Mouse (Mus musculus) MEL (cell line): ENCODE measurements around the gene Gne. TPM values are rescaled to one million over a fixed set of nuclear protein-coding genes. Genes with fewer than 3 reads are reported as not detected.

ENCODE experiments used
- DNase-seq: peaks from one replicate; pipeline ENCODE4 v3.0.0; 2011; ENCODE audit warnings: low read depth, low spot score
- H3K27ac ChIP-seq: 2 replicates; pipeline ENCODE4 v1.5.1; 2012; ENCODE audit warnings: low read depth, mild to moderate bottlenecking, control low read depth, low read length, moderate library complexity; ENCODE audit not compliant: control insufficient read depth
- H3K27me3 ChIP-seq, 2 experiments: fragments of 150-350 bp in 1 of 2; sonication (generic) in 1 of 2; 2 replicates each; pipeline ENCODE4 v1.6.1; 2012; ENCODE audit warnings: low read length in 2 of 2, mild to moderate bottlenecking in 2 of 2, improper control_type of control experiment in 1 of 2, moderate library complexity in 1 of 2; ENCODE audit not compliant: insufficient read depth in 2 of 2, control insufficient read depth in 1 of 2
- H3K36me3 ChIP-seq, 2 experiments: 2 replicates each; pipeline ENCODE4 v1.6.1; 2012 to 2014; ENCODE audit warnings: low read length in 2 of 2, improper control_type of control experiment in 1 of 2, inconsistent platforms in 1 of 2, mild to moderate bottlenecking in 1 of 2; ENCODE audit not compliant: insufficient read depth in 2 of 2, control insufficient read depth in 1 of 2
- H3K4me1 ChIP-seq, 2 experiments: fragments of 150-350 bp in 1 of 2; sonication (generic) in 1 of 2; 2 replicates each; pipeline ENCODE4 v1.6.1; 2012; ENCODE audit warnings: low read length in 2 of 2, improper control_type of control experiment in 1 of 2, mild to moderate bottlenecking in 1 of 2; ENCODE audit not compliant: insufficient read depth in 2 of 2, control insufficient read depth in 1 of 2
- H3K4me3 ChIP-seq, 2 experiments: fragments of 150-350 bp in 1 of 2; sonication (generic) in 1 of 2; 2 replicates each; pipeline ENCODE4 v1.5.1; 2012; ENCODE audit warnings: low read depth in 2 of 2, low read length in 2 of 2, mild to moderate bottlenecking in 2 of 2, moderate library complexity in 2 of 2, control low read depth in 1 of 2, improper control_type of control experiment in 1 of 2; ENCODE audit not compliant: control insufficient read depth in 1 of 2, insufficient read depth in 1 of 2
- H3K79me2 ChIP-seq: 2 replicates; pipeline ENCODE4 v1.6.1; 2012; ENCODE audit warnings: mild to moderate bottlenecking, low read length, moderate library complexity; ENCODE audit not compliant: control insufficient read depth, poor library complexity, insufficient read depth
- H3K9ac ChIP-seq: 2 replicates; pipeline ENCODE4 v1.6.1; 2012; ENCODE audit warnings: low read depth, mild to moderate bottlenecking, control low read depth, low read length, moderate library complexity; ENCODE audit not compliant: control insufficient read depth, poor library complexity, severe bottlenecking
- H3K9me3 ChIP-seq: fragments of 150-350 bp; sonication (generic); replicated peaks from 2 replicates; pipeline ENCODE4 v1.6.1; 2012; ENCODE audit warnings: mild to moderate bottlenecking, low read length, improper control_type of control experiment, moderate library complexity; ENCODE audit not compliant: insufficient read depth
- CHD1 ChIP-seq: IDR thresholded peaks from 2 replicates; pipeline ENCODE4 v1.6.1; 2012; ENCODE audit warnings: low read depth, mild to moderate bottlenecking, inconsistent platforms, low read length, improper control_type of control experiment
- CHD2 ChIP-seq: IDR thresholded peaks from 2 replicates; pipeline ENCODE4 v1.6.1; 2011; ENCODE audit warnings: low read length, improper control_type of control experiment
- E2F4 ChIP-seq: IDR thresholded peaks from 2 replicates; pipeline ENCODE4 v1.6.1; 2011; ENCODE audit warnings: low read depth, low read length, improper control_type of control experiment, borderline replicate concordance
- ELF1 ChIP-seq: IDR thresholded peaks from 2 replicates; pipeline ENCODE4 v1.6.1; 2014; ENCODE audit warnings: low read depth, mild to moderate bottlenecking, inconsistent platforms, low read length, improper control_type of control experiment, moderate library complexity
- EP300 ChIP-seq, 2 experiments: IDR thresholded peaks; 2 replicates each; pipeline ENCODE4 v1.6.1; 2011; ENCODE audit warnings: improper control_type of control experiment in 2 of 2, low read length in 2 of 2, low read depth in 1 of 2, mild to moderate bottlenecking in 1 of 2
- ETS1 ChIP-seq: IDR thresholded peaks from 2 replicates; pipeline ENCODE4 v1.6.1; 2012; ENCODE audit warnings: low read depth, mild to moderate bottlenecking, inconsistent platforms, low read length, improper control_type of control experiment, moderate library complexity
- GABPA ChIP-seq: IDR thresholded peaks from 2 replicates; pipeline ENCODE4 v1.6.1; 2012; ENCODE audit warnings: low read depth, mild to moderate bottlenecking, inconsistent platforms, low read length, improper control_type of control experiment, moderate library complexity
- HCFC1 ChIP-seq: IDR thresholded peaks from 2 replicates; pipeline ENCODE4 v1.6.1; 2012; ENCODE audit warnings: low read depth, mild to moderate bottlenecking, inconsistent platforms, low read length, improper control_type of control experiment, moderate library complexity
- KAT2A ChIP-seq: conservative IDR thresholded peaks from 2 replicates; pipeline ENCODE4 v1.6.1; 2012; ENCODE audit warnings: low read depth, low read length, improper control_type of control experiment, inconsistent platforms
- MAFK ChIP-seq: IDR thresholded peaks from 2 replicates; pipeline ENCODE4 v1.6.1; 2011; ENCODE audit warnings: low read depth, mild to moderate bottlenecking, low read length, improper control_type of control experiment, borderline replicate concordance
- MAX ChIP-seq: IDR thresholded peaks from 2 replicates; pipeline ENCODE4 v1.6.1; 2011; ENCODE audit warnings: low read length, improper control_type of control experiment
- MEF2A ChIP-seq: IDR thresholded peaks from 2 replicates; pipeline ENCODE4 v1.6.1; 2014; ENCODE audit warnings: low read depth, mild to moderate bottlenecking, inconsistent platforms, low read length, improper control_type of control experiment; ENCODE audit not compliant: poor library complexity, insufficient replicate concordance, severe bottlenecking; ENCODE audit errors: extremely low read depth
- MYB ChIP-seq: IDR thresholded peaks from 2 replicates; pipeline ENCODE4 v1.6.1; 2011; ENCODE audit warnings: mild to moderate bottlenecking, low read depth, low read length, improper control_type of control experiment
- POLR2AphosphoS5 ChIP-seq: IDR thresholded peaks from 2 replicates; pipeline ENCODE4 v1.6.1; 2012; ENCODE audit warnings: low read depth, borderline replicate concordance, mild to moderate bottlenecking, inconsistent platforms, low read length, moderate library complexity, mixed read lengths
- RAD21 ChIP-seq: IDR thresholded peaks from 2 replicates; pipeline ENCODE4 v1.6.1; 2011; ENCODE audit warnings: mild to moderate bottlenecking, low read depth, low read length, improper control_type of control experiment
- RCOR1 ChIP-seq: IDR thresholded peaks from 2 replicates; pipeline ENCODE4 v1.6.1; 2012; ENCODE audit warnings: low read depth, mild to moderate bottlenecking, inconsistent platforms, low read length, improper control_type of control experiment
- SIN3A ChIP-seq: IDR thresholded peaks from 2 replicates; pipeline ENCODE4 v1.6.1; 2012; ENCODE audit warnings: low read length, improper control_type of control experiment, inconsistent platforms
- TAL1 ChIP-seq: IDR thresholded peaks from 2 replicates; pipeline ENCODE4 v1.6.1; 2012; ENCODE audit warnings: mild to moderate bottlenecking, inconsistent platforms, low read length, moderate library complexity, mixed read lengths
- TBP ChIP-seq: IDR thresholded peaks from 2 replicates; pipeline ENCODE4 v1.8.0; 2011; ENCODE audit warnings: low read depth, low read length, improper control_type of control experiment
- TCF12 ChIP-seq: IDR thresholded peaks from 2 replicates; pipeline ENCODE4 v1.6.1; 2014; ENCODE audit warnings: low read depth, mild to moderate bottlenecking, inconsistent platforms, low read length, improper control_type of control experiment, moderate library complexity
- UBTF ChIP-seq: IDR thresholded peaks from 2 replicates; pipeline ENCODE4 v1.6.1; 2012; ENCODE audit warnings: low read depth, mild to moderate bottlenecking, inconsistent platforms, low read length, improper control_type of control experiment, moderate library complexity, borderline replicate concordance; ENCODE audit not compliant: insufficient read depth
- USF2 ChIP-seq, 2 experiments: IDR thresholded peaks; 2 replicates each; pipeline ENCODE4 v1.6.1; 2011 to 2012; ENCODE audit warnings: improper control_type of control experiment in 2 of 2, low read length in 2 of 2, borderline replicate concordance in 1 of 2, inconsistent platforms in 1 of 2, low read depth in 1 of 2, mild to moderate bottlenecking in 1 of 2; ENCODE audit not compliant: insufficient read depth in 1 of 2
- ZC3H11A ChIP-seq: IDR thresholded peaks from 2 replicates; pipeline ENCODE4 v1.6.1; 2012; ENCODE audit warnings: low read depth, mild to moderate bottlenecking, inconsistent platforms, low read length, improper control_type of control experiment
- ZMIZ1 ChIP-seq: IDR thresholded peaks from 2 replicates; pipeline ENCODE4 v1.6.1; 2012; ENCODE audit warnings: low read depth, mild to moderate bottlenecking, inconsistent platforms, low read length, improper control_type of control experiment, moderate library complexity
- ZNF384 ChIP-seq: IDR thresholded peaks from 2 replicates; pipeline ENCODE4 v1.6.1; 2012; ENCODE audit warnings: low read depth, mild to moderate bottlenecking, inconsistent platforms, low read length, improper control_type of control experiment
- polyA plus RNA-seq, 2 experiments: library from polyadenylated mRNA; stranded (reverse) in 1 of 2; unstranded in 1 of 2; fragments of >175 nt in 1 of 2; fragments of >200 nt in 1 of 2; gene quantifications; 2 replicates each; pipeline versions ENCODE4 v1.2.1 to v1.2.4; 2012; ENCODE audit warnings: low replicate concordance in 2 of 2, low read depth in 1 of 2; ENCODE audit not compliant: insufficient read length in 2 of 2, insufficient read depth in 1 of 2, missing spikeins in 1 of 2
- total RNA-seq: library from RNA; depleted of rRNA; stranded (reverse); fragments of 300-350 nt; gene quantifications from 2 replicates; pipeline ENCODE4 v1.2.3, GENCODE M21; 2012

Gene Gne
- total and polyA plus RNA-seq, 3 experiments = 32.4 to 127 (median 53.0) TPM

DNA sequence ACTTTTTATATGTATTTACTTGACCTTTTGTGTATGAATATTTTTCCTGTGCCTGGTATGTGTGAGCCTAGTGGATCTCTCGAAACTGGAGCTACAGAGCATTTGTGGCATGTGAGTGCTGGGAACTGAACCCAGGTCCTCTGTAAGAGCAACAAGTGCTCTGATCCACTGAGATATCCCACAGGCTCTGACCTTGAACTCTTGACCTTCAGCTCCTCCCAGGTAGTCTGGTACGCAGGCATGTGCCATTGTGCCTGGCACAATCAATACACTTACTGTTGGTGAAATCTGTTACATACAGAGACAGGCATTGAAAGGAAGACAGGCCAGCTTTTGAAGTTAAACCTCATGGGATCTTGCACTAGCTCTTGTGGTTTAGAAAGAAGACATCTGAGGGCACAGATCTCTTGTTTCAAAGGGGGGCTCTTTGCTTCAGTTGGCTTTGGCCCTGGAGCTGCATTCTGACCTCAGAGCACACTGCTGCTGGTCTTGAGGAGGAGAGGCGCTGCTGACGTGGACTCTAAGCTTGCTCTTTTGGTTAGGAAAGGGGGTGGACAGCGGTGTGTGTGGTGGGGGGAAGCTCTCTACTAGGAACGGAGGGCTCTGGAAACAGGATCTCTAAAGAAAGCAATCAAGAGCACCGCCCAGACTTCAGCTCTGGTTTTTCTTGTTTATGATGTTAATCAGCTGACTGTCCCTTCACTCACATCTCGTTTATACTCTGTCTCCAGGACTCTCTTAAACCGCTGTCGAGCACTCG lies 13.8 kb upstream of the Gne start:
- Histone ChIP-seq H3K9ac (no peak overlapping the region), H3K27me3 (peaks cover 3 to 7% of the 10 kb centered on the region in 2 experiments; a peak in 3 of 4 replicates), H3K4me3 (no peak overlapping the region), H3K79me2 (no peaks in the 10 kb centered on the region), H3K9me3 (no peaks in the 10 kb centered on the region), H3K4me1 (peaks cover 0 to 4% of the 10 kb centered on the region in 2 experiments; a peak in 1 of 4 replicates), H3K27ac (no peak overlapping the region), H3K36me3 (peaks cover 0 to 1% of the 10 kb centered on the region in 2 experiments; a peak in 1 of 4 replicates)
- DNase-seq = no peak
- no peak for TF ChIP-seq ETS1
- no peak for TF ChIP-seq SIN3A
- no peak for TF ChIP-seq RAD21
- no peak for TF ChIP-seq MAFK
- TF ChIP-seq HCFC1 = no peak
- no peak for TF ChIP-seq CHD1
- no peak for TF ChIP-seq CHD2
- TF ChIP-seq TAL1 = no peak
- no peak for TF ChIP-seq UBTF
- TF ChIP-seq MYB = no peak
- no peak for TF ChIP-seq KAT2A

DNA sequence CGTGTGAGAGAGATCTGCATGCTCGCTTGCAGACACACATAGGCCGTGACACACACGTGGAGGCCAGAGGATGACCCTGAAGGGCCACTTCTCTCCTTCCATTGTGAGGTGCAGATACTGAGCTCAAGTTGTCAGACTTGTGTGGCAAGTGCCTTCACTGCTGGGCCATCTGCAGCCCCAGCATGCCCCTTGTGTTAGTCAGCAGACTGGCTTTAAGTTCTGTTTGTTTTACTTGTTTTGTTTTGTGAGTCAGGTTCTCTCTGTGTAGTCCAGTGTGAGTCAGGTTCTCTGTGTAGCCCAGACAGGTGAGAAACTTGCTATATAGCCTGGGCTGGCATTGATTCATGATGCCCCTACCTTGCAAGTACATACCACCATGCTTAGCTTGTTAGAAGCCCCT lies 10.5 kb upstream of the Gne start:
- Histone ChIP-seq H3K9ac (no peak overlapping the region), H3K9me3 (no peaks in the 10 kb centered on the region), H3K79me2 (no peaks in the 10 kb centered on the region), H3K36me3 (peaks cover 0 to 7% of the 10 kb centered on the region in 2 experiments; a peak in 2 of 4 replicates), H3K27me3 (peaks cover 3 to 4% of the 10 kb centered on the region in 2 experiments; a peak in 3 of 4 replicates), H3K27ac (no peak overlapping the region), H3K4me1 (peaks cover 0 to 7% of the 10 kb centered on the region in 2 experiments; a peak in 2 of 4 replicates), H3K4me3 (no peak overlapping the region)
- no peak for DNase-seq
- TF ChIP-seq ZNF384 (no peak), EP300 (IDR thresholded peaks at IDR 0.05; ENCODE audit: low read depth in 1 of 2, low read length in 2 of 2) (no peak), UBTF (no peak), GABPA (no peak), TAL1 (no peak), CHD1 (no peak), ZC3H11A (no peak), MEF2A (no peak), RCOR1 (no peak), TCF12 (no peak), ZMIZ1 (no peak), ELF1 (no peak), CHD2 (no peak), RAD21 (no peak), USF2 (IDR thresholded peaks at IDR 0.05; ENCODE audit: borderline replicate concordance in 1 of 2, insufficient read depth in 1 of 2, low read depth in 1 of 2, low read length in 2 of 2) (no peak), E2F4 (no peak), TBP (no peak), MAX (no peak), POLR2AphosphoS5 (no peak)
